ENCODE assay signal across 19 mouse cellular contexts in the genomic region with DNA sequence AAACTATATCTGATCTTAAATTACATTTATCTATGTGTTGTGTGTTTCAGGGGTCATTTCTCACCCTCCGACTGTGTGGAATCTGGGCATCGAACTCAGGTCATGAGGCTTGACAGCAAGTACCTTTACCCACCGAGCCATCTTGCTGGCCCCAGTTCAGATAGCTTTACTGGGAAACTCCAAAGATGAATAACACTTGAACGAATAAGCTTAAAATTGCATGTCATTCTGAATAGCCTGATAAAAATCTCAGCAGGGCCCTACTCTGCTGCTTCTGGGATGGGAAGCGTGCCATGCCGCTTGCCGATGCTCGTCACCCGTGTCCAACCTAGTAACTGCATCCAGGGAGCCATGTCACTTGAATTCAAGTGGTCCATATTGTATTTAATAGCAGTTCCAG. TPM values are rescaled to one million over a fixed set of nuclear protein-coding genes. Genes with fewer than 3 reads are reported as not detected.
DNase-seq lines count a peak whose midpoint lies in the region; TF ChIP-seq lines count a peak whose summit lies in the region.
"Had no signal": no experiment of that assay in that cellular context is flagged by ENCODE, and none has a peak within 500 bp of the region (broad histone marks: within the 10 kb centered on the region; RNA-seq: fewer than 3 reads in every experiment).

No protein-coding gene starts in this region.

- TF ChIP-seq CTCF in bone marrow macrophage, adult 2 months (IDR thresholded peaks at IDR 0.05; ENCODE audit: low read depth, low read length), result no peak

- DNase-seq in cerebellum, postnatal 14 days, result peak; percentile 20 to 41
- no peak for DNase-seq in cerebellum, postnatal 4 days (ENCODE audit: low spot score in 2 of 2)
- peak; percentile 81 for DNase-seq in heart, adult 11 months
- DNase-seq in heart, adult 8-10 months (ENCODE audit: low spot score), result no peak
- DNase-seq in adrenal gland, postnatal 4 days (ENCODE audit: low spot score in 2 of 2), result no peak
- DNase-seq: adrenal gland, adult 2 months; adrenal gland, postnatal 10 days; adrenal gland, postnatal 25 days; cerebellum, adult 11 months; cerebellum, adult 2 months; cerebellum, adult 9-10 months; embryo, embryonic 11 days had no signal

- H3K36me3 ChIP-seq in macrophage (ENCODE audit: inconsistent target), result no peaks in the 10 kb centered on the region
- H3K36me3 ChIP-seq: embryonic facial prominence, embryonic 13.5 days; embryonic facial prominence, embryonic 15.5 days; forebrain, embryonic 10.5 days; forebrain, embryonic 12.5 days had no signal

- WGBS in macrophage (ENCODE audit: missing documents), result 86% methylated on average over 9 of the region's 9 CpGs

- H3K4me3 ChIP-seq in bone marrow macrophage, adult 2 months (ENCODE audit: insufficient read depth, low read length), result no peak overlapping the region
- H3K4me3 ChIP-seq in macrophage (ENCODE audit: inconsistent target), result no peak overlapping the region
- H3K4me3 ChIP-seq: embryonic facial prominence, embryonic 13.5 days; embryonic facial prominence, embryonic 15.5 days; erythroblast, embryonic 14.5 days; forebrain, embryonic 10.5 days; forebrain, embryonic 12.5 days had no signal

- H3K27ac ChIP-seq in bone marrow macrophage, adult 2 months (ENCODE audit: insufficient read depth, low read depth, low read length), result 0 out of 2 replicates have a peak overlapping the region, but pooled peaks have one; percentile 7
- peak overlapping the region; percentile 78; the same call in 1 of the 2 replicates for H3K27ac ChIP-seq in macrophage
- H3K27ac ChIP-seq: embryonic facial prominence, embryonic 13.5 days; embryonic facial prominence, embryonic 15.5 days; forebrain, embryonic 10.5 days; forebrain, embryonic 12.5 days had no signal

- H3K4me1 ChIP-seq in bone marrow macrophage, adult 2 months (ENCODE audit: control insufficient read depth, insufficient read depth, low read length), result peaks cover 68% of the 10 kb centered on the region

- TF ChIP-seq POLR2A in bone marrow macrophage, adult 2 months (IDR thresholded peaks at IDR 0.05; ENCODE audit: borderline replicate concordance, low read depth, low read length), result no peak

- no peaks in the 10 kb centered on the region; the same call in 1 of the 2 replicates for H3K79me2 ChIP-seq in macrophage (ENCODE audit: inconsistent target)

RNA-seq across cellular contexts. Expression of gene Nfe2l2, which starts 57.2 kb away (rescaled TPM):
- total RNA-seq in heart, adult 8-10 months (2022), result 10 to 100 TPM; 57.9 to 75.1 (median 64.5) TPM
- 266 and 269 TPM in 2 replicates for polyA plus RNA-seq in bone marrow macrophage, adult 2 months (2012; ENCODE audit: insufficient read depth, insufficient read length, missing spikeins)
- 1,000 to 10,000 TPM in 4 of 26 experiments, 100 to 1,000 TPM in 21, 10 to 100 TPM in 1; 93.5 to 1,701 (median 398) TPM for total RNA-seq in macrophage (2018; cell fraction: chromatin; rRNA removed)
- total RNA-seq in macrophage (2018; cell fraction: cytosol; rRNA removed), result 100 to 1,000 TPM; 118 to 679 (median 362) TPM
- total RNA-seq in macrophage (2018; cell fraction: nucleus; rRNA removed), result 1,000 to 10,000 TPM in 5 of 26 experiments, 100 to 1,000 TPM in 21; 190 to 1,621 (median 565) TPM
- 189 to 430 TPM (median 388 TPM) in 3 replicates for polyA plus RNA-seq in macrophage (2018)
- total RNA-seq in adrenal gland, postnatal 4 days (2021), result 10 to 100 TPM; 71.3 to 80.4 TPM

Comparison
In these comparisons a context has a peak if more than half of its experiments do, and no peak if none do; other contexts are left out.
1. DNase-seq: peak in cerebellum, postnatal 14 days (2 of 2) and heart, adult 11 months (single experiment); none in cerebellum, postnatal 4 days (0 of 2), heart, adult 8-10 months (single experiment) and adrenal gland, postnatal 4 days (0 of 2).